Mouse (Mus musculus) urinary bladder, postnatal 25 days (tissue): ENCODE results near the gene Idi1.
"Not testable (repeated sequence)": the region's sequence is repeated elsewhere in the genome, so short reads cannot be mapped to it uniquely, and the experiment has no call there.

ENCODE experiments used
- DNase-seq: peaks from one replicate; pipeline ENCODE4 v3.0.0; 2022; ENCODE audit warnings: low spot score

Idi1 gene

GRCm38 (mm10) chr13:8888603-8889002, 3.3 kb downstream of the Idi1 start:
- DNase-seq, result no peak

- DNase-seq, result not testable (repeated sequence)
Measured at GRCm38 (mm10) chr13:8905986-8906385, 20.7 kb downstream of the Idi1 start.

GRCm38 (mm10) chr13:8913890-8914289, 28.6 kb downstream of the Idi1 start:
- not testable (repeated sequence) for DNase-seq

- no peak for DNase-seq
Measured at GRCm38 (mm10) chr13:8933499-8933898, 48.2 kb downstream of the Idi1 start.

- DNase-seq, result not testable (repeated sequence)
Measured at GRCm38 (mm10) chr13:8937611-8938140, 52.4 kb downstream of the Idi1 start.

GRCm38 (mm10) chr13:8941110-8941509, 55.8 kb downstream of the Idi1 start:
- not testable (repeated sequence) for DNase-seq

- DNase-seq, result not testable (repeated sequence)
Measured at GRCm38 (mm10) chr13:8941701-8942100, 56.4 kb downstream of the Idi1 start.
